Mouse (Mus musculus) left cerebral cortex, adult 2 months (tissue): ENCODE results near the gene Gcnt3. TPM values are rescaled to one million over a fixed set of nuclear protein-coding genes. Genes with fewer than 3 reads are reported as not detected.

ENCODE experiments used
- DNase-seq, 2 experiments: peaks; one replicate each; pipeline ENCODE4 v3.0.0; 2021 to 2022; ENCODE audit warnings: low spot score in 2 of 2, mixed read lengths in 1 of 2; ENCODE audit errors: extremely low spot score in 1 of 2
- H3K27ac ChIP-seq: fragments of 200-600 bp; 2 replicates; pipeline ENCODE4 v1.8.1; 2022
- H3K4me3 ChIP-seq: fragments of 200-600 bp; 2 replicates; pipeline ENCODE4 v1.8.1; 2022
- CTCF ChIP-seq: fragments of 200-600 bp; IDR thresholded peaks from 2 replicates; pipeline ENCODE4 v1.8.1; 2022; ENCODE audit warnings: antibody characterized with exemption, mild to moderate bottlenecking, moderate library complexity
- intact Hi-C: fragments of 180-260 bp; cut with DNase I; formaldehyde crosslinking; loops from one replicate; pipeline ENCODE4 v1.15.1; 2025
- total RNA-seq, 2 experiments: library from RNA; stranded (reverse); gene quantifications; 2 replicates each; pipeline ENCODE4 v1.2.3; 2021

Gcnt3 gene
- total RNA-seq, 2 experiments from 2014 or later: not detected

DNA sequence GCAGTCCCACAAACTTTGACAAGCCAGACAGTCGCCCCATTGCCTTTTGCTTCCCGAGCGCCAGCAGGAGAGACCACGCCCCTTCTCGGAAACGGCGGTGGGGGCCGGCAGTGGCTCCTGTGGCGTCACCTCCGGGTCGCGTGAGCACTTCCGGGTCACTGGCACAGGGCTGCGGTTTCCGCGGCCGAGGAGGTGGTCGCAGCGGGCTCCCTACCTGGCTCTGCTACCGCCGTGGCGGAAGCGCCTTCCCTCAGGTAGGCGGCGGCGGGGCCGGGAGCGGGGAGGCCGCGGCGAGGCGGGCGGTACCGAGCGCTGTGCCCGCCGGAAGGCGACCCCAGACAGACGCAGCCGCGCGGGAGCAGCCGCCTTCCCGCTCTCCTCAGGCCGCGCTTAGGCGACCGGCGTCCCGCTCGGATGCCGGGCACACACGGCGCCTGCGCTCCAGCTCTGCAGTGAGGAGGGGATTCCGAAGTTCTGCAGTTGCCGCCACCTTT is 25.4 kb downstream of the Gcnt3 start, which contains the start of gene Gtf2a2:
Gtf2a2 (plus strand) TSS at position 143 of the 494 bp plus-strand sequence.
- H3K4me3 ChIP-seq: peak within 1 kb of the TSS; percentile 94
- no peak for TF ChIP-seq CTCF
- intact Hi-C loops: loop anchor here (10.0 kb wide), 1 partner anchor 492 kb away; the partner anchor contains the start of gene Rnf111
- peak; percentile 91 to 94 for DNase-seq
- H3K27ac ChIP-seq: peak within 1 kb of the TSS; percentile 87

DNA sequence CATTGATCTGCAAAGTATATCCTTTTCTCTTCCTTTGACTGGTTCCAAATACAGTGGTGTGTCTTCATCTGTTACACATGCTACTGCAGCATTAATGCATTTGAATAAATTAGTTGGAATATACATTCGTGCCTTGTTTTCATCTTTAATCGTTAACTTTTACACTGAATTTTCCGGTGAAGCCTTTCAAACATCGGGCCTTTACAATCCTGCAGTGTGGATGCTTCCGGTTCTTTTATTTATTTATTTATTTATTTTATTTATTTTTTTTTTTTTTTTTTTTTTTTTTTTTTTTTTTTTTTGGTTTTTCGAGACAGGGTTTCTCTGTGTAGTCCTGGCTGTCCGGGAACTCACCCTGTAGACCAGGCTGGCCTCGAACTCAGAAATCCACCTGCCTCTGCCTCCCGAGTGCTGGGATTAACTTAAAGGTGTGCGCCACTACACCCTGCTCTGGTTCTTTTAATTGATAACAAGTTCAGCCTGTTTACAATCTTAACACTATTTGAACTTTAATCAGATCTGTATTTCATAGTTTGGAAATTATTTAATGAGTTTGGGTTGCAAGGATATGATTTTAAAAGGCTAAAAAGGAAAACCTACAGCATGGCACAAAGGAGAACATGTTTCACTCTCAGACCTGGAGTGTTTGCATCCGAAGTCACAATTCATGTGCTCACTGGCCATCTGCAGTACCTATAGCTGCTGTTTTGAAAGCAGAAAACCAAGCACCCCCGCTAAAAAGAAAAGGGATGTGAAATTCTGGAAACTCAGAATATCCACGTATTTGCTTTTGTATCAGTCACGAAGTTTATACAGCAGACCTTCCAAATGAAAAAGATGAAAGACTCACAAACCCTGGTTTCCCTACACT is 26.1 kb downstream of the Gcnt3 start:
- DNase-seq: no peak
- intact Hi-C loops: loop anchor here (10.0 kb wide), 1 partner anchor 493 kb away; the partner anchor contains the start of gene Rnf111
- no peak for TF ChIP-seq CTCF
- peak overlapping the region; percentile 48; the same call in 1 of the 2 replicates for H3K27ac ChIP-seq
- peak overlapping the region; percentile 94 for H3K4me3 ChIP-seq

DNA sequence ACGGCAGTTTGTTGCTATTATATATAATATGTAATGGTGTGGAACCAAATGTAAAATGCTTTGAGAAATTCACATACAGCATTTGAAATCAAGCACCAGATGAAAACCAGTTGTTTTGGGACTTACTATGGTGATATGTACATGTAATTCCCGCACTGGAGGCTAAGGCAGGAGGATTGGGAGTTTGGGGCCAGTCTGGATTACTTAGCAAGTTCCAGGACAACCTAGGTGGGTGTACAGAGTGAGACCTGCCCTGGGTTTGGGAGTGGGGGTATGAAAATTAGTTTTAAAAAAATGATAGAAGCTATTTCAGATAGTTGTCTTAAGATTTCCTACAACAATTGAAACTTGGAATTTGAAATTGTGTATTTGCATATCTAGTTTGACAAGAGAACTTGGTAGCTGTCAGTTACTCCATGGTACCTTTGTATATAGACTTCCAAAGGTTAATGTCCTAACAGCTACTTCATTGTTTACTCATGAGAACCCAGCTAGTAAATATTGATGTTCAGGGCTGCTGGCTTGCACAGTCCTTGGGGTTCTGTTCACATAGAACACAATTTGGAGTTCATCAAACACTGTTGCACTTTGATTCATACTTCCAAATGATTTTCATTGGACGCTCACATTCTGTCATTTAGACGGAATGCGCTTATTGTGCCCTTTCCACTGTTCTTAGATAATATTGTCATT is 27.0 kb downstream of the Gcnt3 start:
- Histone ChIP-seq H3K27ac (no peak overlapping the region), H3K4me3 (no peak overlapping the region)
- intact Hi-C loops: loop anchor here (10.0 kb wide), 1 partner anchor 494 kb away; the partner anchor contains the start of gene Rnf111
- DNase-seq: no peak
- no peak for TF ChIP-seq CTCF

DNA sequence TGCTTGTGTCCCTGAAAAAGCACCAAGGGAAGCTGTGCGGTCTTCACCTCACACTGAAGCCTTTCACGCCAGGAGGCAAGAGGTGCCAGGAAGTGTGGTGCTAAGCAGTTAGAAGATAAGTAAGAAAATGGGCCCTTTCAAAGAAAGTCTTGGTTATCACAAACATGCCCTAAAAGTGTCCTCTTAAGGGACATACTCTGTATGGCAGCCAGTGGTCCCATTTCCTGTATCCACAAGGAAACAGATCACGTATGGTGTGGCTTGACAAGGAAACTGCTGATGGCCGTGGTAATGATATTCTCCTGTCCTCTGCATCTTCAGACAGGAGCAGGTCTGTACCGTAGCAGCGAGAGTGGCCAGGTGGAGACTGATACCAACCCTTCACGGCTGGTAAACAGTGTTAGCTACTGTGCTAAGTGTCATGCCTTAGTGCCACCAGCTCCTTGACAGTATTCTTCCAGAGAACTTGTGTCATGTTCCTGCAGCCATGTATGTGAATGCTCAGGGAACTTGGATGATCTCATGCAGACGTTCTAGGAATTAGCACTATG is 28.1 kb downstream of the Gcnt3 start:
- Histone ChIP-seq H3K4me3 (no peak overlapping the region), H3K27ac (no peak overlapping the region)
- DNase-seq: no peak
- intact Hi-C loops: loop anchor here (10.0 kb wide), 1 partner anchor 495 kb away; the partner anchor contains the start of gene Rnf111
- no peak for TF ChIP-seq CTCF

DNA sequence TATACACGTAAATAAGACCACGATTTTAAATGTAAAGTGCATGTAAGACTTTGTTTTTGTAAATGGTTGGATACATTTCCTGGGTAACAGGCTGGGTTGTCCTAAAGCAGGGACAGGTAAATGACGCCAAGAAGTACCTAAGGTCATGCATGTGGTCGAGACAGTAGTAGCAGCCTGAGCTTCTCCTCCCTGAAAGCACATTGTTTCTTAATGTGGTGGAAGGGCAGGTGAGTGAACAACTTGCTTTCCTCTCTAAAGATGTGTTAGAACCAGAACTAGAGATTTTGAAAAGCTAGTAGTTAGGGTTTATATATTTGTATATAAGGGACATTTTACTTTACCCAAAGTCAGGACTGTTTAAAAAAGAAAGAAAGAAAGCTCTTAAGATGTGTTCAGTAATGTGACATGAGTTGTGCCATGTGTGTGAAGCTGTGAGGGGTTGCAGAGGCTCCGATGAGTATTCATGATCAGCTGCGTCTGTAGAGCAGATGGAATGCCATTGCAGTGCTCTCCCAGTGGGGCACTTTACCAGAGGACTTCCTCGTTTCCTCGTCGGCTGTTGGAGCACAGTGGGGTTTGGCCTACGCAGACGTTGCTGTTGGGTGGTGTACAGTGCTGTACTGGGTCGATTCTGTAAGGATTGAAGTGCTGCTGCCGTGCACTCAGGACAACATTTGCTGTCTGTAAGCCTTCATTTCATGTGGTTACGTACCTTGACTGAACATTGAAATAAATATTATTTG is 30.2 kb downstream of the Gcnt3 start:
- DNase-seq: no peak
- no peak overlapping the region for H3K27ac ChIP-seq
- intact Hi-C loops: no loop called here
- no peak overlapping the region for H3K4me3 ChIP-seq
- no peak for TF ChIP-seq CTCF

DNA sequence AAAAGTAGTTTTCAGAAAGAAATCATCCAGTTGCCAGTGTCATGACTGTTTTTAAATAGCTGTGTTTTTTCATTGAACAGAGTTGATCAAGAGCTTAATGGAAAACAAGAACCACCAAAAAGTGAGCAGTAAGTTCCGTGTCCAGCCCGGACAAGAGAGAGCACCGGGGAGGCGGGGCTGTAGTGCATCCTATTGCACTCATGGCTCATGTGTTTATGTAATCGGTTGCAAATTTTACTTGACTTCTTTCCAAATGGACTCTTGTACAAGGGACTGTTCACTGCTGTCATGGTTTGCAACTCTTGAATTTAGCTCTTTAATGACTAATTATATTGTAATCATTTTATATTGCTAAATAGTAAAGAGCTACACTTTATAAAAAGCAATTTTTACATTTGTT is 30.9 kb downstream of the Gcnt3 start:
- no peak overlapping the region for H3K27ac ChIP-seq
- no peak for DNase-seq
- intact Hi-C loops: no loop called here
- no peak for TF ChIP-seq CTCF
- no peak overlapping the region for H3K4me3 ChIP-seq

DNA sequence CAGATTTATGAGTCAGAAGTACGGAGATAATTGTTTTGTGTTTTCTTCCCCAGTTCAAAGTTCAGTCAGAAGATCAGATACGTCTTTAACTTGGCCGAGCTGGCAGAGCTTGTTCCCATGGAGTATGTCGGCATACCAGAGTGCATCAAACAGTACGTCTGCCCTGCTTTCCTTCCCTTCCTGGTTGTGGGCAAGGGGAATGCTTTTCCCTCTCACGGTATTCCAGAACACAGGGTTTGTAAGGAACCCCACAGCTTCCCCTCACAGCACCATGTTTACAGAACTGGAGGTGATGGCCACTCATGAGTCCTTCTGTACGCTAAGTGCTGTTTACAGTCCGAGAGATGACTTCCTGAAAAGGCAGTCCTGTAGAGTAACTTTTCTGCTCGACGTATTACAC is 34.4 kb downstream of the Gcnt3 start:
- Histone ChIP-seq H3K27ac (no peak overlapping the region), H3K4me3 (no peak overlapping the region)
- TF ChIP-seq CTCF: no peak
- intact Hi-C loops: no loop called here
- no peak for DNase-seq

DNA sequence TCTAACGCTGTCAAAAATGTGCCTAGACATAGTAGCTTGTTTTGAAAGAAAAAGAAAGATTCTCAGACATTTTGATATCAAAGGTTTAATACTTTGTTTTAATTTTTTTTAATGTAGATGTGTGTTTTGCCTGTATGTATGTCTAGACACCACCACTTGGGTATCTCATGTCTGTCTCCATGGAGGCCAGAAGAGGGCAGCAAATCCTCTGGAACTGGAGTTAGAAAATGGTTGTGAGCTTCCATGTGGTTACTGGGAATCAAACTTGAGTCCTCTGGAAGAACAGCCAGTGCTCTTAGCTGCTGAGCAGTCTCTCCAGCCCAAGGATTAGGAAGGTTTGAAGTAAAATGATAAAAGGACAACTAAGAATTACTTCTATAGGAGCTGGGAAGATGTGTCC is 38.6 kb downstream of the Gcnt3 start:
- TF ChIP-seq CTCF: peak; percentile 37
- Histone ChIP-seq H3K4me3 (no peak overlapping the region), H3K27ac (no peak overlapping the region)
- no peak for DNase-seq
- intact Hi-C loops: no loop called here

DNA sequence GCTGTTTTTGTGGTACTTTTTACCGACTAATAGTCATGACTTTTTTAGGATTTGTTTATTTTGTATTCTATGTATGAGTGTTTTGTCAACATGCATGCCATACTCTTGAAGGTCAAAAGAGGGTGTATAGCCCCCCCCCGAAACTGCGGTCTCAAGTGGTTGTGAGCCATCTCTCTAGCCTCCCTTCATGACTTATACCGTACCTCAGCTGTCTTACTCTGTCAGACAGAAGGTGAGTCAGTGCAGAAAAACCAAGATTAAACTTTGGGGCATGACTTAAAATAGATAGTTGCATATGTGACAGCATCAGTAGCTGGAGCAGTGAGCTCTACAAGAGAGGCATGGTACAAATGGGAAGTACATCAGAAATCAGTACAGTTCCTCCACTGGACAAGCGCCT is 43.3 kb downstream of the Gcnt3 start:
- no peak for DNase-seq
- H3K27ac ChIP-seq: no peak overlapping the region
- intact Hi-C loops: no loop called here
- no peak for TF ChIP-seq CTCF
- H3K4me3 ChIP-seq: no peak overlapping the region

DNA sequence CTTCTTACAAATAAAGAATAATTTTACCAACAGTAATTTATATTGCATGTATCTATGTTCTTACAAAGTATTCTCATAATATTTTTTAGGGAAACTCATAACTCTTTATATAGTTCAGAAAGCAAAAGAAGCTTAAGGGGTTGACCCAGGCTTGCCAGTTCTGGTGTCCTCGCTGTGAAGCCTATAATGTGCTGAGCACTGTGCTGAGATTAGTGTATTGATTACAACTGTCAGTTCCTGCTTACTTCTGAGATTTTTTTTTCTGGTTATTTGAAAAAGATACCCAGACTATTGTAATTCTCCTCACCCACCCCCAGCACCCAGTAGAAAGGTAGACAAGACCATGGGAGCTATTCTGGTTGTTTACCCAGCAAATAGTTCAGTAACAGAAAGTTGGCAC is 44.4 kb downstream of the Gcnt3 start:
- H3K4me3 ChIP-seq: no peak overlapping the region
- H3K27ac ChIP-seq: no peak overlapping the region
- intact Hi-C loops: no loop called here
- DNase-seq: no peak
- no peak for TF ChIP-seq CTCF

DNA sequence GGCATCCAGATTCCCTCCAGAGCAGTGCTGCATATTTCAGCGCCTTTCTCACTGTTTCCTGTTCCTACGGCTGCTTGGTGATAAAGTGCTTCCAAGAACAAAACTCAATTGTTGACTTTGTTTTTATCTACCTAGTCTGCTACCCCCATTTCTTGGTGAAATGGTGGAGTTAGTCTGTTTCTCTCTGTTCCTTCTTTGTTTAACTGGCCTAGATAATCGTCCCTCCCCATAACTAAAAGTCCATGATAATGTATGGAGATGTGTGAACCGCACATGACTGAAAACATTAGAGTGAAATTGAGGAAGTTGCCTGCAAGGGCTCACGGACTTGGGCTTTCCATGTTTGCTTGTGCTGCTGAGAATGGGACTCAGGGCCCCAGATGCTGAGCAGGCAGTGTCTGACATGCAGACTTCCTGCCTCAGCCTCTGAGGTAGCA is 45.0 kb downstream of the Gcnt3 start:
- no peak for TF ChIP-seq CTCF
- Histone ChIP-seq H3K27ac (no peak overlapping the region), H3K4me3 (no peak overlapping the region)
- no peak for DNase-seq
- intact Hi-C loops: no loop called here
